Mouse (Mus musculus) hindbrain, embryonic 13.5 days (tissue): Measurements from ENCODE around the gene Olfr986. TPM values are rescaled to one million over a fixed set of nuclear protein-coding genes. Genes with fewer than 3 reads are reported as not detected.

Source experiments
- polyA plus RNA-seq: library from polyadenylated mRNA; unstranded; fragments of >200 nt; fragmentation: Nextera tagmentation; extraction: Ambion mirVana; gene quantifications from 2 replicates; pipeline ENCODE4 v1.2.1, GENCODE M21; 2015

Gene Olfr986
- polyA plus RNA-seq, 1 experiment from 2014 or later = not detected

Other genes starting within 250 kb of the Olfr986 start
- gene Olfr974, start 243.4 kb upstream of the Olfr986 start, polyA plus RNA-seq = not detected in 2 replicates
- gene Olfr975, start 228.9 kb upstream of the Olfr986 start, polyA plus RNA-seq = 0.06 TPM in 1 of 2 replicates, not detected in the other
- gene Olfr976, start 219.8 kb upstream of the Olfr986 start, polyA plus RNA-seq = not detected in 2 replicates
- gene Olfr978, start 188.8 kb upstream of the Olfr986 start, polyA plus RNA-seq = not detected in 2 replicates
- not detected in 2 replicates for gene Olfr979, start 177.5 kb upstream of the Olfr986 start, polyA plus RNA-seq
- not detected in 2 replicates for gene Olfr980, start 171.3 kb upstream of the Olfr986 start, polyA plus RNA-seq
- gene Olfr981, start 159.5 kb upstream of the Olfr986 start, polyA plus RNA-seq = not detected in 2 replicates
- gene Olfr982, start 107.1 kb upstream of the Olfr986 start, polyA plus RNA-seq = not detected in 2 replicates
- gene Olfr983, start 87.3 kb upstream of the Olfr986 start, polyA plus RNA-seq = not detected in 2 replicates
- gene Olfr984, start 66.7 kb upstream of the Olfr986 start, polyA plus RNA-seq = not detected in 2 replicates
- gene Olfr985, start 50.7 kb upstream of the Olfr986 start, polyA plus RNA-seq = not detected in 2 replicates
- gene Tmem225, start 32.8 kb upstream of the Olfr986 start, polyA plus RNA-seq = not detected in 2 replicates
- 8.5 and 9.5 TPM in 2 replicates for gene Zfp202, start 11.4 kb downstream of the Olfr986 start, polyA plus RNA-seq
- gene Scn3b, start 88.3 kb downstream of the Olfr986 start, polyA plus RNA-seq = 101 and 111 TPM in 2 replicates